Mouse (Mus musculus) embryonic fibroblast, embryonic 13.5 days (primary cell): ENCODE measurements at regions not wholly inside any gene's neighbourhood (a gene's known extent, or its start where the extent isn't known, plus 50 kb on each side); places are given as distances from the start of the nearest gene placed in this dataset.
"Not testable (repeated sequence)": the region's sequence is repeated elsewhere in the genome, so short reads cannot be mapped to it uniquely, and the experiment has no call there.

Source experiments
- H3K27ac ChIP-seq: 2 replicates; pipeline ENCODE4 v1.5.1; 2012; ENCODE audit warnings: low read length, control low read depth, inconsistent platforms; ENCODE audit not compliant: insufficient read depth
- H3K4me1 ChIP-seq: 2 replicates; pipeline ENCODE4 v1.6.1; 2011; ENCODE audit warnings: low read length; ENCODE audit not compliant: control insufficient read depth, insufficient read depth
- H3K4me3 ChIP-seq: 2 replicates; pipeline ENCODE4 v1.5.1; 2011; ENCODE audit warnings: mild to moderate bottlenecking, control low read depth, low read length; ENCODE audit not compliant: insufficient read depth
- CTCF ChIP-seq: IDR thresholded peaks from 2 replicates; pipeline ENCODE4 v1.5.1; 2011; ENCODE audit warnings: mild to moderate bottlenecking, control low read depth, low read length, moderate library complexity, borderline replicate concordance; ENCODE audit not compliant: insufficient read depth
- POLR2A ChIP-seq: IDR thresholded peaks from 2 replicates; pipeline ENCODE4 v1.6.1; 2011; ENCODE audit warnings: low read depth, mild to moderate bottlenecking, control low read depth, low read length, moderate library complexity

- no peak overlapping the region for H3K4me3 ChIP-seq
- TF ChIP-seq CTCF (no peak), POLR2A (no peak)
- no peak overlapping the region for H3K27ac ChIP-seq
- H3K4me1 ChIP-seq: no peaks in the 10 kb centered on the region
Measured at GRCm38 (mm10) chr19:27603296-27603695, 173.7 kb upstream of the Pum3 start.

- Histone ChIP-seq H3K27ac (no peak overlapping the region), H3K4me1 (no peaks in the 10 kb centered on the region), H3K4me3 (no peak overlapping the region)
- TF ChIP-seq POLR2A (no peak), CTCF (no peak)
Measured at GRCm38 (mm10) chr19:27601551-27601950, 171.9 kb upstream of the Pum3 start.

- not testable (repeated sequence) for H3K27ac ChIP-seq, H3K4me1 ChIP-seq, H3K4me3 ChIP-seq
Measured at GRCm38 (mm10) chr19:27600386-27600785, 170.8 kb upstream of the Pum3 start.

- no peak overlapping the region for H3K4me3 ChIP-seq
- TF ChIP-seq POLR2A (no peak), CTCF (no peak)
- H3K27ac ChIP-seq: no peak overlapping the region
- H3K4me1 ChIP-seq: no peaks in the 10 kb centered on the region
Measured at GRCm38 (mm10) chr19:27599639-27600308, 170.1 kb upstream of the Pum3 start.

- H3K4me1 ChIP-seq: no peaks in the 10 kb centered on the region
- H3K27ac ChIP-seq: no peak overlapping the region
- no peak overlapping the region for H3K4me3 ChIP-seq
- TF ChIP-seq CTCF (no peak), POLR2A (no peak)
Measured at GRCm38 (mm10) chr19:27598350-27598749, 168.7 kb upstream of the Pum3 start.

- TF ChIP-seq CTCF (no peak), POLR2A (no peak)
- Histone ChIP-seq H3K27ac (no peak overlapping the region), H3K4me1 (no peaks in the 10 kb centered on the region), H3K4me3 (no peak overlapping the region)
Measured at GRCm38 (mm10) chr19:27585566-27585965, 155.9 kb upstream of the Pum3 start.

GRCm38 (mm10) chr19:27582111-27582500 lies 152.5 kb upstream of the Pum3 start:
- Histone ChIP-seq H3K4me1 (no peaks in the 10 kb centered on the region), H3K27ac (no peak overlapping the region)
- TF ChIP-seq POLR2A: no peak
- TF ChIP-seq CTCF: no peak

GRCm38 (mm10) chr19:27581362-27582110 lies 151.9 kb upstream of the Pum3 start:
- Histone ChIP-seq H3K27ac (no peak overlapping the region), H3K4me1 (no peaks in the 10 kb centered on the region), H3K4me3 (no peak overlapping the region)
- no peak for TF ChIP-seq POLR2A
- no peak for TF ChIP-seq CTCF

More at GRCm38 (mm10) chr19:27582111-27582500, 152.5 kb upstream of the Pum3 start:
- no peak overlapping the region for H3K4me3 ChIP-seq

GRCm38 (mm10) chr19:27576478-27576877 lies 146.9 kb upstream of the Pum3 start:
- TF ChIP-seq POLR2A (no peak), CTCF (peak; percentile 26; the same call in 1 of the 2 replicates)
- Histone ChIP-seq H3K4me1 (no peaks in the 10 kb centered on the region), H3K27ac (no peak overlapping the region)

GRCm38 (mm10) chr19:27566929-27567328 lies 137.3 kb upstream of the Pum3 start:
- Histone ChIP-seq H3K27ac (no peak overlapping the region), H3K4me1 (no peaks in the 10 kb centered on the region), H3K4me3 (no peak overlapping the region)
- no peak for TF ChIP-seq CTCF
- no peak for TF ChIP-seq POLR2A

More at GRCm38 (mm10) chr19:27576478-27576877, 146.9 kb upstream of the Pum3 start:
- no peak overlapping the region for H3K4me3 ChIP-seq
